ENCODE assay signal across 8 mouse cellular contexts in genomic region chr7:70364798-70365197, GRCm38 (mm10). TPM values are rescaled to one million over a fixed set of nuclear protein-coding genes. Genes with fewer than 3 reads are reported as not detected.
DNase-seq lines count a peak whose midpoint lies in the region; ATAC-seq and TF ChIP-seq lines count a peak whose summit lies in the region.

No protein-coding gene starts in this region.

- peak overlapping the region; percentile 69 for H3K4me2 ChIP-seq in lung, embryonic 14.5 days
- peak overlapping the region; percentile 61 for H3K4me2 ChIP-seq in forebrain, embryonic 12.5 days
- H3K4me2 ChIP-seq in lung, postnatal 0 days (replicated peaks; ENCODE audit: low read depth, low read length) = peak overlapping the region; percentile 83

- TF ChIP-seq CTCF in lung, embryonic 14.5 days (IDR thresholded peaks at IDR 0.05; ENCODE audit: low read depth) = peak; percentile 75
- TF ChIP-seq CTCF in lung, postnatal 0 days (IDR thresholded peaks at IDR 0.05) = peak; percentile 76

- H3K4me3 ChIP-seq in lung, embryonic 14.5 days (ENCODE audit: low read depth, low read length) = peak overlapping the region; percentile 96
- H3K4me3 ChIP-seq in forebrain, embryonic 12.5 days (replicated peaks) = peak overlapping the region; percentile 54
- peak overlapping the region; percentile 50 for H3K4me3 ChIP-seq in lung, postnatal 0 days (ENCODE audit: low read depth, low read length)

- no peaks in the 10 kb centered on the region for H3K9me3 ChIP-seq in lung, embryonic 14.5 days (ENCODE audit: low read depth, low read length)
- H3K9me3 ChIP-seq in forebrain, embryonic 12.5 days = no peaks in the 10 kb centered on the region
- no peaks in the 10 kb centered on the region for H3K9me3 ChIP-seq in lung, postnatal 0 days (ENCODE audit: low read length)

- under 1% methylated on average over 3 of the region's 3 CpGs for WGBS in lung, embryonic 14.5 days
- 0% methylated on average over 3 of the region's 3 CpGs for WGBS in forebrain, embryonic 12.5 days
- 1% methylated on average over 3 of the region's 3 CpGs for WGBS in lung, postnatal 0 days

- H3K27ac ChIP-seq in lung, embryonic 14.5 days (ENCODE audit: low read depth) = peak overlapping the region; percentile 99
- peak overlapping the region; percentile 96 for H3K27ac ChIP-seq in forebrain, embryonic 12.5 days
- H3K27ac ChIP-seq in lung, postnatal 0 days (ENCODE audit: low read length) = peak overlapping the region; percentile 84

- peak; percentile 91 for DNase-seq in lung, embryonic 14.5 days
- DNase-seq in lung, adult 18-20 months = no peak
- DNase-seq in kidney, adult 11 months = peak; percentile 71
- peak; percentile 97 for DNase-seq in lung, postnatal 0 days (ENCODE audit: low spot score)
- DNase-seq in testis, postnatal 14 days (ENCODE audit: low spot score) = no peak

- no peak for ATAC-seq in lung, embryonic 14.5 days (ENCODE audit: insufficient read depth)
- ATAC-seq in forebrain, embryonic 12.5 days (ENCODE audit: low FRiP score) = no peak
- ATAC-seq in lung, postnatal 0 days = no peak; the same call in 1 of the 2 replicates
- no peak for ATAC-seq in megakaryocyte progenitor cell, adult 5-6 weeks (replicated peaks; ENCODE audit: poor library complexity)
- ATAC-seq in megakaryocyte, adult 5-6 weeks (ENCODE audit: poor library complexity, severe bottlenecking) = no peak

- H3K27me3 ChIP-seq in lung, embryonic 14.5 days (ENCODE audit: insufficient read depth, low read length) = no peaks in the 10 kb centered on the region
- H3K27me3 ChIP-seq in forebrain, embryonic 12.5 days = peaks cover 37% of the 10 kb centered on the region
- H3K27me3 ChIP-seq in lung, postnatal 0 days (replicated peaks; ENCODE audit: insufficient read depth, low read length) = no peaks in the 10 kb centered on the region

- H3K36me3 ChIP-seq in lung, embryonic 14.5 days (ENCODE audit: insufficient read depth) = peaks cover 5% of the 10 kb centered on the region
- H3K36me3 ChIP-seq in forebrain, embryonic 12.5 days (replicated peaks) = no peaks in the 10 kb centered on the region
- H3K36me3 ChIP-seq in lung, postnatal 0 days (ENCODE audit: insufficient read depth, low read length) = no peaks in the 10 kb centered on the region

- H3K4me1 ChIP-seq in lung, embryonic 14.5 days (ENCODE audit: insufficient read depth) = peaks cover 9% of the 10 kb centered on the region; the same call in 1 of the 2 replicates
- peaks cover 17% of the 10 kb centered on the region for H3K4me1 ChIP-seq in forebrain, embryonic 12.5 days
- 0 out of 2 replicates have a peak, but pooled peaks cover 3% of the 10 kb centered on the region for H3K4me1 ChIP-seq in lung, postnatal 0 days (ENCODE audit: insufficient read depth, low read depth, low read length)

- TF ChIP-seq EP300 in lung, postnatal 0 days (IDR thresholded peaks at IDR 0.05) = 0 out of 2 replicates have a peak, but pooled peaks have one; percentile 20

- peak overlapping the region; percentile 95 for H3K9ac ChIP-seq in lung, embryonic 14.5 days
- peak overlapping the region; percentile 80 for H3K9ac ChIP-seq in forebrain, embryonic 12.5 days
- peak overlapping the region; percentile 58; the same call in 1 of the 2 replicates for H3K9ac ChIP-seq in lung, postnatal 0 days (replicated peaks; ENCODE audit: low read depth)

RNA-seq across cellular contexts. Expression of gene Nr2f2, which starts 1.7 kb away (rescaled TPM):
- 142 and 146 TPM in 2 replicates for polyA plus RNA-seq in lung, embryonic 14.5 days (2014; fragmentation: Nextera tagmentation; extraction: Ambion mirVana)
- polyA plus RNA-seq in forebrain, embryonic 12.5 days (2016; fragmentation: Nextera tagmentation; extraction: Ambion mirVana) = 129 and 162 TPM in 2 replicates
- polyA plus RNA-seq in lung, postnatal 0 days (2015; fragmentation: Nextera tagmentation; extraction: Ambion mirVana) = 72.7 and 89.1 TPM in 2 replicates
- not detected in 2 replicates for total RNA-seq in megakaryocyte progenitor cell, adult 5-6 weeks (2015)
- not detected in 2 replicates for total RNA-seq in megakaryocyte progenitor cell, adult 5-6 weeks (2017)
- total RNA-seq in megakaryocyte, adult 5-6 weeks (2015) = not detected in 2 replicates
- not detected in 2 replicates for total RNA-seq in megakaryocyte, adult 5-6 weeks (2017)

Comparison
In these comparisons a context has a peak if more than half of its experiments do, and no peak if none do; other contexts are left out.
1. DNase-seq: peak in lung, embryonic 14.5 days (single experiment), kidney, adult 11 months (single experiment) and lung, postnatal 0 days (single experiment); none in lung, adult 18-20 months (0 of 2) and testis, postnatal 14 days (single experiment).
2. Peak in every context shown above with its lines, with median percentiles within 50 percentile points of each other: H3K27ac ChIP-seq, H3K4me2 ChIP-seq, H3K4me3 ChIP-seq and H3K9ac ChIP-seq.